Mouse (Mus musculus) kidney, adult 2 months (tissue): ENCODE data around the gene Atp5j2. TPM values are rescaled to one million over a fixed set of nuclear protein-coding genes. Genes with fewer than 3 reads are reported as not detected.
A peak's percentile ranks its signal among the peaks of the same experiment; 100 is the strongest.

Experiments used
- DNase-seq: peaks from one replicate; pipeline ENCODE4 v3.0.0; 2021
- H3K27ac ChIP-seq: fragments of 200-500 bp; 2 replicates; pipeline ENCODE4 v1.5.1; 2012; ENCODE audit warnings: low read depth, low read length, control low read depth, inconsistent platforms; ENCODE audit not compliant: insufficient read depth
- H3K27me3 ChIP-seq: fragments of 200-500 bp; replicated peaks from 2 replicates; pipeline ENCODE4 v1.6.1; 2012; ENCODE audit warnings: mild to moderate bottlenecking, moderate library complexity, low read length, inconsistent platforms; ENCODE audit not compliant: control insufficient read depth, insufficient read depth
- H3K36me3 ChIP-seq: fragments of 200-500 bp; 2 replicates; pipeline ENCODE4 v1.6.1; 2012; ENCODE audit warnings: mild to moderate bottlenecking, moderate library complexity, low read length, inconsistent platforms; ENCODE audit not compliant: control insufficient read depth, insufficient read depth
- H3K4me1 ChIP-seq: fragments of 200-500 bp; 2 replicates; pipeline ENCODE4 v1.6.1; 2011; ENCODE audit warnings: low read length; ENCODE audit not compliant: control insufficient read depth, insufficient read depth
- H3K4me3 ChIP-seq: fragments of 200-500 bp; 2 replicates; pipeline ENCODE4 v1.5.1; 2011; ENCODE audit warnings: mild to moderate bottlenecking, low read depth, low read length, control low read depth; ENCODE audit not compliant: insufficient read depth
- CTCF ChIP-seq: fragments of 200-500 bp; conservative IDR thresholded peaks from 2 replicates; pipeline ENCODE4 v1.5.1; 2011; ENCODE audit warnings: low read depth, mild to moderate bottlenecking, control low read depth, low read length, moderate library complexity, mixed read lengths; ENCODE audit not compliant: insufficient read depth, insufficient read length
- POLR2A ChIP-seq: fragments of 200-500 bp; IDR thresholded peaks from one replicate; pipeline ENCODE4 v1.6.1; 2011; ENCODE audit warnings: low read depth, low read length, control low read depth
- WGBS: fragments of 180-500 bp; shearing (Covaris S2); methylation state at CpG from one replicate; pipeline ENCODE4 v1.1.7; 2018; 5-methylcytosine and 5-hydroxymethylcytosine counted together
- polyA plus RNA-seq: library from polyadenylated mRNA; depleted of rRNA; stranded (reverse); fragments of >200 nt; gene quantifications from 2 replicates; pipeline ENCODE4 v1.2.3, GENCODE M21; 2012

Atp5j2 gene
- polyA plus RNA-seq, 1 experiment, result 489 TPM

DNA sequence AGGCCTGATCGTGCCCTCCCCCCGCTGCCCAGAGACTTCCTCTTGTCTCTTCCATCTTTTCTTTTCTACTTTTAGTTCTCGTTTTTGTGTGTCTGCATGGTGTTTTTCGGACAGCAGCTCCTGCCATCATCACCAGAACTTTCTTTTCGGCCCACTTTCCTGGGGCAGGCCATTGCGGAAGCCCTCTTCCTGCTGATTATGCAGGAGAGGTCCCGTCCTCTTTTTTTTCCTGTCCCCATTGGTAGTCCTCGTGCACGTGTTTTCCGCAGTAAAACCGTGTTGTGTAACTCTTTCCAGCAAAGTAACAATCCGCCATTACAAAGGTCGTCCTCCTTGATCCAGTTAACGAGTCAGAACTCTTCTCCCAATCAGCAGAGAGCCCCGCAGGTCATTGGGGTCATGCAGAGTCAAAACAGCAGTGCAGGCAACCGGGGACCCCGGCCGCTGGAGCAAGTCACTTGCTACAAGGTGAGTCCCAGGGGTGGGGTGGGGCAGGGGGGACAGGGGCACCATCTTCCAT is 13.3 kb downstream of the Atp5j2 start:
- Histone ChIP-seq H3K27ac (no peak overlapping the region), H3K27me3 (no peaks in the 10 kb centered on the region), H3K36me3 (peaks cover 1% of the 10 kb centered on the region; the same call in 1 of the 2 replicates), H3K4me3 (no peak overlapping the region), H3K4me1 (no peaks in the 10 kb centered on the region)
- no peak for DNase-seq
- TF ChIP-seq POLR2A, result no peak
- no peak for TF ChIP-seq CTCF
- WGBS, result 74% methylated on average over 18 of the region's 18 CpGs

DNA sequence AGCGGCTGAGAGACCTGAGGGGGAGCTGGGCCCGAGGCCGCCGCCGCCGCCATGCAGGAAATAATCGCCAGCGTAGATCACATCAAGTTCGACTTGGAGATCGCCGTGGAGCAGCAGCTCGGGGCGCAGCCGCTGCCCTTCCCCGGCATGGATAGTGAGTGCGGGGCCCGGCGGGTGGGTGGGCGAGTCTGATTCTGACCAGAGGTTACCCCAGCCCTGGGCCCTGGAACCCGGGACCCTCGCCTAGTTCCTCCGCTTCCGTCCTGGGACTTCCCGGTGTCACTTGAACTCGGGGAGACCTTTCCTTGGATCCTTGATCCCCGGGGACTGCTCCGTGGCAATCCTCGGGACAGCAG is 24.6 kb downstream of the Atp5j2 start:
- no peaks in the 10 kb centered on the region for H3K36me3 ChIP-seq
- peak overlapping the region; percentile 82 for H3K4me3 ChIP-seq
- WGBS, result under 1% methylated on average over 28 of the region's 28 CpGs
- no peaks in the 10 kb centered on the region for H3K27me3 ChIP-seq
- no peak overlapping the region for H3K27ac ChIP-seq
- TF ChIP-seq POLR2A (no peak), CTCF (no peak)
- DNase-seq, result no peak
- H3K4me1 ChIP-seq, result peaks cover 9% of the 10 kb centered on the region

- no peaks in the 10 kb centered on the region for H3K27me3 ChIP-seq
- DNase-seq, result peak; percentile 100
These were observed 25.1 kb downstream of the Atp5j2 start, which contains the start of the genes Ptcd1 and Cpsf4 for GRCm38 (mm10) chr5:145166536-145167305. Ptcd1 (minus strand) TSS chr5:145167108. Cpsf4 (plus strand) TSS chr5:145167213.

DNA sequence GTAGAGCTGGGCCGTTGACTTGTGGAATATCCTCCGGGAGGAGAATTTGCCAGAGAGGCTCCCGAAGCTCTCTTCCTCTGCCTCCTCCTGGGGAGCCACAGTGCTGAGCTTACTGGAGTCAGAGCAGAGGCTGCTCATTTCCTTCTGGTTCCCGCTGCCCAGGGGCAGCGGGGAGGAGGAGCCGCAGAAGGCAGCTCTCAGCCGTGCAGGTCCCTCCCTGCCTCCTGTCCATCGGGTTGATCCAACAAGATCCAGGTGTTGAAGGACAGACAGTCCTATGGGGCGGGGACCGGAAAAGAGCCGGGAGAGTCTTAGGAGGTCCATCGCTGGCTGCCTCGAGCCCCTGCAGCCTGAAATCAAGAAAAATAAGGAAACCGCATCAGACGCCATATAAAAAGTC is 26.7 kb downstream of the Atp5j2 start:
- H3K4me1 ChIP-seq, result peaks cover 9% of the 10 kb centered on the region
- no peaks in the 10 kb centered on the region for H3K36me3 ChIP-seq
- H3K4me3 ChIP-seq, result no peak overlapping the region
- no peak for DNase-seq
- TF ChIP-seq CTCF (no peak), POLR2A (no peak)
- H3K27me3 ChIP-seq, result no peaks in the 10 kb centered on the region
- WGBS, result 70% methylated on average over 15 of the region's 15 CpGs
- no peak overlapping the region for H3K27ac ChIP-seq

More at GRCm38 (mm10) chr5:145166536-145167305, 25.1 kb downstream of the Atp5j2 start, which contains the start of the genes Ptcd1 and Cpsf4:
- peak within 1 kb of the TSS; percentile 89 for H3K4me3 ChIP-seq
- H3K4me1 ChIP-seq, result peaks cover 9% of the 10 kb centered on the region
- H3K27ac ChIP-seq, result peak within 1 kb of the TSS; percentile 81
- no peaks in the 10 kb centered on the region for H3K36me3 ChIP-seq
- under 1% methylated on average over 50 of the region's 51 CpGs for WGBS
- TF ChIP-seq POLR2A, result peak; percentile 55
- TF ChIP-seq CTCF, result no peak

- Histone ChIP-seq H3K4me3 (peak overlapping the region; percentile 18; the same call in 1 of the 2 replicates), H3K36me3 (no peaks in the 10 kb centered on the region), H3K4me1 (peaks cover 9% of the 10 kb centered on the region), H3K27me3 (no peaks in the 10 kb centered on the region), H3K27ac (peak overlapping the region; percentile 64)
- DNase-seq, result peak; percentile 46
- WGBS, result 36% methylated on average over 3 of the region's 3 CpGs
- TF ChIP-seq POLR2A (no peak), CTCF (no peak)
These were observed 27.2 kb downstream of the Atp5j2 start for GRCm38 (mm10) chr5:145164710-145165109.

- Histone ChIP-seq H3K27ac (no peak overlapping the region), H3K4me1 (peaks cover 5% of the 10 kb centered on the region), H3K27me3 (no peaks in the 10 kb centered on the region), H3K4me3 (no peak overlapping the region), H3K36me3 (peaks cover 1% of the 10 kb centered on the region)
- 92% methylated on average over 14 of the region's 14 CpGs for WGBS
- no peak for DNase-seq
- TF ChIP-seq POLR2A (no peak), CTCF (no peak)
These were observed 30.5 kb downstream of the Atp5j2 start for GRCm38 (mm10) chr5:145161361-145161760.

GRCm38 (mm10) chr5:145152690-145153089 is 39.2 kb downstream of the Atp5j2 start:
- no peaks in the 10 kb centered on the region for H3K27me3 ChIP-seq
- H3K4me3 ChIP-seq, result no peak overlapping the region
- DNase-seq, result no peak
- H3K27ac ChIP-seq, result no peak overlapping the region
- peaks cover 5% of the 10 kb centered on the region for H3K36me3 ChIP-seq
- H3K4me1 ChIP-seq, result peaks cover 4% of the 10 kb centered on the region; the same call in 1 of the 2 replicates
- TF ChIP-seq CTCF, result no peak
- no peak for TF ChIP-seq POLR2A
- 95% methylated on average over 5 of the region's 5 CpGs for WGBS
